Mouse (Mus musculus) spleen, adult 2 months (tissue): ENCODE results near the gene Ubash3b.

ENCODE experiments used
- CTCF ChIP-seq: fragments of 200-500 bp; IDR thresholded peaks from 2 replicates; pipeline ENCODE4 v1.5.1; 2011; ENCODE audit warnings: mild to moderate bottlenecking, inconsistent platforms; ENCODE audit not compliant: insufficient read depth, insufficient read length, insufficient replicate concordance; ENCODE audit errors: extremely low read depth
- POLR2A ChIP-seq: fragments of 200-500 bp; IDR thresholded peaks from 2 replicates; pipeline ENCODE4 v1.6.1; 2011; ENCODE audit warnings: low read depth, low read length, inconsistent platforms

GRCm38 (mm10) chr9:41047654-41048053 is 113.8 kb downstream of the Ubash3b start:
- TF ChIP-seq CTCF (no peak), POLR2A (no peak)
